Mouse (Mus musculus): ENCODE measurements around the gene Crtc1. TPM values are rescaled to one million over a fixed set of nuclear protein-coding genes. Genes with fewer than 3 reads are reported as not detected.

Gene Crtc1
- polyA plus RNA-seq, 1 experiment from 2014 or later = 55.9 TPM

- WGBS = under 1% methylated on average over 53 of the region's 53 CpGs
- peak within 1 kb of the TSS; percentile 34; the same call in 1 of the 2 replicates for H3K27ac ChIP-seq (ENCODE audit: low read depth, low read length)
Observed at GRCm38 (mm10) chr8:70476333-70477268, 37.2 kb upstream of the Crtc1 start, which contains the start of gene Klhl26. Klhl26 (minus strand) TSS chr8:70476968.

GRCm38 (mm10) chr8:70471856-70472255 is 32.5 kb upstream of the Crtc1 start:
- Histone ChIP-seq H3K9me3 (ENCODE audit: control insufficient read depth, low read length) (no peaks in the 10 kb centered on the region), H3K36me3 (ENCODE audit: control insufficient read depth, insufficient read depth, low read length) (no peaks in the 10 kb centered on the region), H3K9ac (replicated peaks; ENCODE audit: low read depth, low read length) (no peak overlapping the region), H3K27ac (ENCODE audit: low read depth, low read length) (no peak overlapping the region), H3K27me3 (ENCODE audit: control insufficient read depth, insufficient read depth, low read length) (no peaks in the 10 kb centered on the region), H3K4me1 (ENCODE audit: control insufficient read depth, insufficient read depth, low read length) (peaks cover 9% of the 10 kb centered on the region), H3K4me2 (ENCODE audit: low read depth, low read length) (no peak overlapping the region), H3K4me3 (ENCODE audit: low read depth, low read length) (no peak overlapping the region)
- ATAC-seq (ENCODE audit: low read depth) = no peak
- 97% methylated on average over 7 of the region's 7 CpGs for WGBS

More at GRCm38 (mm10) chr8:70476333-70477268, 37.2 kb upstream of the Crtc1 start, which contains the start of gene Klhl26:
- ATAC-seq (ENCODE audit: low read depth) = peak; percentile 90
- Histone ChIP-seq H3K27me3 (ENCODE audit: control insufficient read depth, insufficient read depth, low read length) (0 out of 2 replicates have a peak, but pooled peaks cover 2% of the 10 kb centered on the region), H3K4me1 (ENCODE audit: control insufficient read depth, insufficient read depth, low read length) (peaks cover 11% of the 10 kb centered on the region), H3K9me3 (ENCODE audit: control insufficient read depth, low read length) (no peaks in the 10 kb centered on the region), H3K9ac (replicated peaks; ENCODE audit: low read depth, low read length) (peak within 1 kb of the TSS; percentile 91), H3K4me2 (ENCODE audit: low read depth, low read length) (peak within 1 kb of the TSS; percentile 79), H3K36me3 (ENCODE audit: control insufficient read depth, insufficient read depth, low read length) (no peaks in the 10 kb centered on the region), H3K4me3 (ENCODE audit: low read depth, low read length) (peak within 1 kb of the TSS; percentile 77)

GRCm38 (mm10) chr8:70469938-70470337 is 30.6 kb upstream of the Crtc1 start:
- 54% methylated on average over 2 of the region's 2 CpGs for WGBS
- Histone ChIP-seq H3K4me1 (ENCODE audit: control insufficient read depth, insufficient read depth, low read length) (no peaks in the 10 kb centered on the region), H3K9me3 (ENCODE audit: control insufficient read depth, low read length) (no peaks in the 10 kb centered on the region), H3K4me3 (ENCODE audit: low read depth, low read length) (no peak overlapping the region), H3K27me3 (ENCODE audit: control insufficient read depth, insufficient read depth, low read length) (no peaks in the 10 kb centered on the region), H3K27ac (ENCODE audit: low read depth, low read length) (no peak overlapping the region), H3K9ac (replicated peaks; ENCODE audit: low read depth, low read length) (no peak overlapping the region), H3K36me3 (ENCODE audit: control insufficient read depth, insufficient read depth, low read length) (no peaks in the 10 kb centered on the region), H3K4me2 (ENCODE audit: low read depth, low read length) (no peak overlapping the region)
- no peak for ATAC-seq (ENCODE audit: low read depth)

- 46% methylated on average over 10 of the region's 10 CpGs for WGBS
- H3K4me1 ChIP-seq (ENCODE audit: control insufficient read depth, insufficient read depth, low read length) = no peaks in the 10 kb centered on the region
- no peak overlapping the region for H3K4me3 ChIP-seq (ENCODE audit: low read depth, low read length)
- no peak overlapping the region for H3K27ac ChIP-seq (ENCODE audit: low read depth, low read length)
- H3K36me3 ChIP-seq (ENCODE audit: control insufficient read depth, insufficient read depth, low read length) = no peaks in the 10 kb centered on the region
- no peaks in the 10 kb centered on the region for H3K27me3 ChIP-seq (ENCODE audit: control insufficient read depth, insufficient read depth, low read length)
- peak; percentile 31; the same call in 1 of the 2 replicates for ATAC-seq (ENCODE audit: low read depth)
- no peak overlapping the region for H3K4me2 ChIP-seq (ENCODE audit: low read depth, low read length)
- H3K9me3 ChIP-seq (ENCODE audit: control insufficient read depth, low read length) = no peaks in the 10 kb centered on the region
- no peak overlapping the region for H3K9ac ChIP-seq (replicated peaks; ENCODE audit: low read depth, low read length)
Observed at GRCm38 (mm10) chr8:70469295-70469916, 30.0 kb upstream of the Crtc1 start.

- no peak overlapping the region for H3K4me3 ChIP-seq (ENCODE audit: low read depth, low read length)
- 94% methylated on average over 4 of the region's 4 CpGs for WGBS
- H3K36me3 ChIP-seq (ENCODE audit: control insufficient read depth, insufficient read depth, low read length) = no peaks in the 10 kb centered on the region
- no peaks in the 10 kb centered on the region for H3K4me1 ChIP-seq (ENCODE audit: control insufficient read depth, insufficient read depth, low read length)
- no peaks in the 10 kb centered on the region for H3K9me3 ChIP-seq (ENCODE audit: control insufficient read depth, low read length)
- H3K27me3 ChIP-seq (ENCODE audit: control insufficient read depth, insufficient read depth, low read length) = no peaks in the 10 kb centered on the region
- no peak for ATAC-seq (ENCODE audit: low read depth)
- H3K27ac ChIP-seq (ENCODE audit: low read depth, low read length) = no peak overlapping the region
- no peak overlapping the region for H3K9ac ChIP-seq (replicated peaks; ENCODE audit: low read depth, low read length)
- H3K4me2 ChIP-seq (ENCODE audit: low read depth, low read length) = no peak overlapping the region
Observed at GRCm38 (mm10) chr8:70468733-70469132, 29.4 kb upstream of the Crtc1 start.

- Histone ChIP-seq H3K4me1 (ENCODE audit: control insufficient read depth, insufficient read depth, low read length) (no peaks in the 10 kb centered on the region), H3K27me3 (ENCODE audit: control insufficient read depth, insufficient read depth, low read length) (no peaks in the 10 kb centered on the region), H3K4me2 (ENCODE audit: low read depth, low read length) (no peak overlapping the region), H3K9ac (replicated peaks; ENCODE audit: low read depth, low read length) (no peak overlapping the region), H3K36me3 (ENCODE audit: control insufficient read depth, insufficient read depth, low read length) (no peaks in the 10 kb centered on the region), H3K27ac (ENCODE audit: low read depth, low read length) (no peak overlapping the region), H3K4me3 (ENCODE audit: low read depth, low read length) (no peak overlapping the region), H3K9me3 (ENCODE audit: control insufficient read depth, low read length) (no peaks in the 10 kb centered on the region)
- 64% methylated on average over 1 of the region's 1 CpGs for WGBS
- ATAC-seq (ENCODE audit: low read depth) = no peak
Observed at GRCm38 (mm10) chr8:70467907-70468306, 28.5 kb upstream of the Crtc1 start.

GRCm38 (mm10) chr8:70467229-70467725 is 27.9 kb upstream of the Crtc1 start:
- WGBS = 78% methylated on average over 5 of the region's 5 CpGs
- no peak overlapping the region for H3K9ac ChIP-seq (replicated peaks; ENCODE audit: low read depth, low read length)
- no peak overlapping the region for H3K4me2 ChIP-seq (ENCODE audit: low read depth, low read length)
- H3K27ac ChIP-seq (ENCODE audit: low read depth, low read length) = no peak overlapping the region
- no peak for ATAC-seq (ENCODE audit: low read depth)
- H3K9me3 ChIP-seq (ENCODE audit: control insufficient read depth, low read length) = no peaks in the 10 kb centered on the region
- no peaks in the 10 kb centered on the region for H3K4me1 ChIP-seq (ENCODE audit: control insufficient read depth, insufficient read depth, low read length)
- H3K27me3 ChIP-seq (ENCODE audit: control insufficient read depth, insufficient read depth, low read length) = no peaks in the 10 kb centered on the region
- H3K36me3 ChIP-seq (ENCODE audit: control insufficient read depth, insufficient read depth, low read length) = no peaks in the 10 kb centered on the region
- H3K4me3 ChIP-seq (ENCODE audit: low read depth, low read length) = no peak overlapping the region

- no peaks in the 10 kb centered on the region for H3K36me3 ChIP-seq (ENCODE audit: control insufficient read depth, insufficient read depth, low read length)
- WGBS = 81% methylated on average over 11 of the region's 11 CpGs
- H3K9me3 ChIP-seq (ENCODE audit: control insufficient read depth, low read length) = no peaks in the 10 kb centered on the region
- H3K27ac ChIP-seq (ENCODE audit: low read depth, low read length) = no peak overlapping the region
- ATAC-seq (ENCODE audit: low read depth) = no peak
- no peak overlapping the region for H3K4me3 ChIP-seq (ENCODE audit: low read depth, low read length)
- no peaks in the 10 kb centered on the region for H3K4me1 ChIP-seq (ENCODE audit: control insufficient read depth, insufficient read depth, low read length)
- no peak overlapping the region for H3K9ac ChIP-seq (replicated peaks; ENCODE audit: low read depth, low read length)
- H3K4me2 ChIP-seq (ENCODE audit: low read depth, low read length) = no peak overlapping the region
- no peaks in the 10 kb centered on the region for H3K27me3 ChIP-seq (ENCODE audit: control insufficient read depth, insufficient read depth, low read length)
Observed at GRCm38 (mm10) chr8:70466771-70467170, 27.4 kb upstream of the Crtc1 start.

- no peak overlapping the region for H3K4me3 ChIP-seq (ENCODE audit: low read depth, low read length)
- ATAC-seq (ENCODE audit: low read depth) = no peak
- H3K4me1 ChIP-seq (ENCODE audit: control insufficient read depth, insufficient read depth, low read length) = no peaks in the 10 kb centered on the region
- H3K27me3 ChIP-seq (ENCODE audit: control insufficient read depth, insufficient read depth, low read length) = no peaks in the 10 kb centered on the region
- no peaks in the 10 kb centered on the region for H3K36me3 ChIP-seq (ENCODE audit: control insufficient read depth, insufficient read depth, low read length)
- H3K9ac ChIP-seq (replicated peaks; ENCODE audit: low read depth, low read length) = no peak overlapping the region
- WGBS = 89% methylated on average over 4 of the region's 4 CpGs
- no peak overlapping the region for H3K27ac ChIP-seq (ENCODE audit: low read depth, low read length)
- no peaks in the 10 kb centered on the region for H3K9me3 ChIP-seq (ENCODE audit: control insufficient read depth, low read length)
- H3K4me2 ChIP-seq (ENCODE audit: low read depth, low read length) = no peak overlapping the region
Observed at GRCm38 (mm10) chr8:70466305-70466704, 26.9 kb upstream of the Crtc1 start.

Data from neural tube, embryonic 14.5 days (tissue).